Mouse (Mus musculus) c-Kit-positive CD71-positive TER-119-negative erythroid progenitor cells, embryonic 14.5 days (primary cell): Measurements from ENCODE around the gene Tmem132a.

Experiments used
- DNase-seq: peaks from one replicate; pipeline ENCODE4 v3.0.0-alpha.2; 2013; ENCODE audit warnings: low read depth

Gene Tmem132a

GRCm38 (mm10) chr19:10831424-10831823, 38.3 kb downstream of the Tmem132a start:
- DNase-seq, result peak; percentile 46

DNA sequence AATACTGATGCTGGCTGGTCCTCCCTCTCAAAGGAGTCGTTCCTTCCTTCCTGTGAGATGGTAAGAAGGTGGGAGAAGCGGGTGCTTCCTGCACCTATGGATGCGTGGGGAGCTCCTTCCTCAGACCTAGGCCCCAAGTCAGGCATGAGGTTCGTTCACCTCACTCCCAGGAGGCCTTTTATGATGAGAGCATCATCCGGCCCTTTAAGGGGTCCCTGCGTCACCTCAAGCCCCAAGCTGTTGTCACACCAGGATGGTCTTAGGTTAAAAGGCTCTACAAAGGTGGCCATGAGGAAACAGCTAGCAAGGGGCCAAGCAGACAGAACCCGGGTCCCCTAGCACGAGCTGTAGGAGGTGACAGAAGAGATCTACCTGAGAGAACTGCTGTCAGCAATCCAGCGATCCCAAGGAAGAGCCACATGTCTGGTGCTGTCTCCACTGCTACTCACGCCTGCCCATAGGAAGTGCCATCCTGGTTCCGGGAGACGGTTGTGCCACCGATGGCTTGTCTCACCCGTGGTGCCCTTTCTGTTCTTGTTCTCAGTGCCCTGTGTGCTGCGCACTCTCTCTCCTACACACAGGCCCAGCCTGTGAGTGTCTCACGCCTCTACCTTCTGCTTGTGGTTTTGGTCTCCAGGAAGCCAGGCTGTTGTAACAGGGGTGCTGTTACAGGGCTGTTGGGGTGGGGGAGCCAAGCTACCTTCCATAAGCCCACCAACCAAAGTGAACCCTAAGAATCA, 40.1 kb downstream of the Tmem132a start, which contains the start of gene Cd6:
Cd6 (minus strand) TSS at position 623 of the 740 bp plus-strand sequence.
- DNase-seq, result no peak

- DNase-seq, result no peak
Observed at GRCm38 (mm10) chr19:10828321-10828720, 41.4 kb downstream of the Tmem132a start.

- DNase-seq, result no peak
Observed at GRCm38 (mm10) chr19:10824061-10824460, 45.7 kb downstream of the Tmem132a start.

- DNase-seq, result no peak
Observed at GRCm38 (mm10) chr19:10822534-10822933, 47.2 kb downstream of the Tmem132a start.

DNA sequence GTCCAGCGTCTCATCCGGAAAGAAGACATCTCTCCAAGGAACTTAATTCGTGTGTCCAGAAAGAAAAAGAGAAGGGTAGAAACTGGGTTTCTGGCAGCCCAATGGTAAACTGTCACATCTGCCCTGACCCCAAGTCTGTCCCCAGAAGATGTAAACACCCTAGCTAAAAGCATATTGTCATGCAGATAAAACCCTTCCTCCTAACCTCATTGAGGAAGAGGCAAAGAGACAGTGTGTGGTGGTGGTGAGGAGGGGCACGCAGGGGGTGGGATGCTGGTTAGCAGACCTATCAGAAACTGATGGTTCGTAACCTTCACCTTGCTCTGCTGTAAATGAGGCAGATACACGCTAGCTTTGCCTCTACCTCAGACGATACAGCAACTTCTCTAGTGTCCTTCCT, 48.4 kb downstream of the Tmem132a start:
- no peak for DNase-seq

GRCm38 (mm10) chr19:10818217-10818946, 51.4 kb downstream of the Tmem132a start:
- DNase-seq, result no peak

- DNase-seq, result no peak
Observed at GRCm38 (mm10) chr19:10816462-10816861, 53.3 kb downstream of the Tmem132a start.

DNA sequence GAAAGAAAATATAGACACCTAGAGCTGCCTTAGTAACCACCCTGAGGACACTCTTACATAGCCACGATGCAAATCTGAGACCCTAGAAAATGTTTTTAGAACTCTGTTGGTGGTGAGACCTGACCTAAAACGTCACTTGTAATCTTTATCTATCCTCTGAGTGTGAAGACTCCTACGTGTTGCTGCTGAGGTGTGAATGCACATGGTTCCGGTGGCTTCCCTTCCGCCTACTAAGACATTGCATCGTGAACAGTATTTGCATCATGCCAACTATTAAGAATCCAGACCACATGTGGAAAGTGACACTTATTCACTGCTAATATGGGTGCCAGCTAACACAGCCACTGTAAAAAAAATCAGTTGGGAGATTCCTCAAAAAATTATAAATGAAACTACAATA, 53.9 kb downstream of the Tmem132a start:
- no peak for DNase-seq

DNA sequence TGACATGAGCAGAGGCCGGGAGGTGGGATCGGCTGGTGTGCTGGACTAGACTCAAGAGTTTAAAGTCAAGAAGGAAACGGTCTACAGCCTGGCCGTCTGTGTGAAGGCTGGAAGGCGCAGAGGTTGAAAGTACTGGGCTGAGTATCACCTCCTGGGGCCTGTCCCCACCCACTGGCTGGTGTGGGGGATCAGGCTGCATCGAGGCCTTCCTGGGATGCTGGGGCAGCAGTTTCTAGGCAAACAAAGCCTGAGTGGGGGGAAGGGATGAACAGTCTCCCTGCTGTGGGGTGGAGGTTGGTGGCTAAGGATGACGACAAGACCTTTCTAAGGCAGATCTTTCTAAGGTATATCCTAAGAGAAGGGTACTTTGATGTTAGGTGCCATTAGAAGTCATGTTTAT, 55.8 kb downstream of the Tmem132a start:
- DNase-seq, result no peak

- no peak for DNase-seq
Observed at GRCm38 (mm10) chr19:10813039-10813438, 56.7 kb downstream of the Tmem132a start.

DNA sequence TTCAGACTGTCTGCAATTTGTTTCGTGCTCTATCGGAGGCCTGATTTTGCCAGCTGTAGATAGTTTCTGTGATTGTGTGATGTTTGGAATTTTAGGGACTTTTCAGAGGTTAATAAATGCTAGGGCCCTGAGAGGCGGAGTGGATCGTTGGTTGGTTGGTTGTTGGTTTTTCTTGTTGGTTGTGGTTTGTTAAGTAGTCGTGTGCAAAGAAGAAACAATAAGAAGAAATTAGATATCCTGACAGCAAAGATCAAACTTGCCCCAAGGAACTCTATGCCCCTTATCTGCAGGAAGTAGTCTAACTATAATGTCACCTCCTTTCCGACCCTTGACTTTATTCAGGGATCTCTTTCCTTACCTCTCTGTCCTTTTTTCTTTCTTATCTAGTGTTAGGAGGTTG, 58.3 kb downstream of the Tmem132a start:
- DNase-seq, result no peak

GRCm38 (mm10) chr19:10810176-10810492, 59.6 kb downstream of the Tmem132a start:
- no peak for DNase-seq

- DNase-seq, result no peak
Observed at GRCm38 (mm10) chr19:10809428-10810175, 60.1 kb downstream of the Tmem132a start.

DNA sequence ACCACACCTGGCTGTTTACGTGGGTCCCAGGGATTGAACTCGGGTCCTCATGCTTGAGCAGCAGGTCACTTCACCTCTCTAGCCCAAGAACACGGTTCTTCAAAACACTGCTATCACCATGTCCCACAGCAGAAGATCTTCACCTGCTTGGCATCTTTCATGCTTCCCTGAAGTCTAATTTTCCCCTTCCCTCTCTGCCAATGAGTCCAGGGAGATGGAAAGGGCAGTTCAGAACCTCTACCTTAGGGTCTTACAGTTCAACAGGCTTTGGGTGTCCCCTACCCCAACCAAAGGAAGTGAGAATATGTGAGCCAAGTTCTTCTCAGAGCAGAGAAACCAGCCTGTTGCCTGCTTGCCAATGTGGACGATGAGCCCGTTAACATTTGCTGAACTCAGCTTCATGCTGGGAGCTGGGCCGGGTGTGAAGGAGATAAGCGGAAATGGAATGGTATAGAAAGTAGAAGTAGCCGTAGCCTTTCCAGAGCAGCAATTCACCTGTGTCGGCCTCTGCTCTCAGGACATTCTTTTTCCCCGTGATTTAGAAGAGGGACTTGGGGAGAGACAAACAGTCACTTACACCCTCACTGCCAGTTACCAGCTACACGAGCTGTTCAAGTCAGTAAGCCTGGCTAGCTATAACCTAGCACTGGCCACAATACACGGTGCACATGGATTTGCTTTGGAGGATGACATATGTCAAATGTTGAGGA, 61.1 kb downstream of the Tmem132a start:
- no peak for DNase-seq
